Mouse (Mus musculus) liver, embryonic 14.5 days (tissue): ENCODE results near the gene Wbp2. TPM values are rescaled to one million over a fixed set of nuclear protein-coding genes. Genes with fewer than 3 reads are reported as not detected.
"Not testable (repeated sequence)": the region's sequence is repeated elsewhere in the genome, so short reads cannot be mapped to it uniquely, and the experiment has no call there.

Experiments
- ATAC-seq: fragments of 200-750 bp; cut with Nextera tagmentation; 2 replicates; pipeline ENCODE4 v1.8.0; 2017; ENCODE audit warnings: moderate number of reproducible peaks, mild to moderate bottlenecking, moderate library complexity; ENCODE audit not compliant: insufficient read depth
- DNase-seq, 3 experiments: peaks; one replicate each; pipeline ENCODE4 v3.0.0-alpha.2; 2012 to 2013; ENCODE audit warnings: low read depth in 3 of 3, low spot score in 3 of 3
- H3K27ac ChIP-seq: fragments of 300-500 bp; sonication (generic); 2 replicates; pipeline ENCODE4 v1.5.1; 2014; ENCODE audit warnings: moderate library complexity, mild to moderate bottlenecking, control low read depth, inconsistent platforms
- H3K27me3 ChIP-seq: fragments of 300-500 bp; sonication (generic); 2 replicates; pipeline ENCODE4 v1.6.1; 2014; ENCODE audit warnings: mild to moderate bottlenecking, low read length, moderate library complexity; ENCODE audit not compliant: control insufficient read depth, insufficient read depth
- H3K36me3 ChIP-seq: fragments of 300-500 bp; sonication (generic); replicated peaks from 2 replicates; pipeline ENCODE4 v1.6.1; 2014; ENCODE audit warnings: low read depth; ENCODE audit not compliant: control insufficient read depth, insufficient read depth
- H3K4me1 ChIP-seq, 2 experiments: fragments of 200-500 bp in 1 of 2; fragments of 300-500 bp in 1 of 2; sonication (generic) in 1 of 2; replicated peaks; 2 replicates each; pipeline ENCODE4 v1.6.1; 2012 to 2014; ENCODE audit warnings: antibody characterized with exemption in 1 of 2, inconsistent platforms in 1 of 2, low read length in 1 of 2; ENCODE audit not compliant: control insufficient read depth in 2 of 2, insufficient read depth in 2 of 2
- H3K4me2 ChIP-seq: fragments of 300-500 bp; sonication (generic); 2 replicates; pipeline ENCODE4 v1.6.1; 2014; ENCODE audit warnings: low read depth, mild to moderate bottlenecking, control low read depth, moderate library complexity
- H3K4me3 ChIP-seq, 2 experiments: fragments of 200-500 bp in 1 of 2; fragments of 300-500 bp in 1 of 2; sonication (generic) in 1 of 2; 2 replicates each; pipeline ENCODE4 v1.5.1; 2012 to 2014; ENCODE audit warnings: low read depth in 2 of 2, low read length in 2 of 2, mild to moderate bottlenecking in 2 of 2, control low read depth in 1 of 2, inconsistent platforms in 1 of 2, moderate library complexity in 1 of 2; ENCODE audit not compliant: insufficient read depth in 1 of 2
- H3K9ac ChIP-seq: fragments of 300-500 bp; sonication (generic); replicated peaks from 2 replicates; pipeline ENCODE4 v1.6.1; 2014; ENCODE audit warnings: mild to moderate bottlenecking, control low read depth, moderate library complexity
- H3K9me3 ChIP-seq: fragments of 300-500 bp; sonication (generic); 2 replicates; pipeline ENCODE4 v1.6.1; 2016; ENCODE audit warnings: low read length, mixed read lengths; ENCODE audit not compliant: control insufficient read depth
- CTCF ChIP-seq: IDR thresholded peaks from 2 replicates; pipeline ENCODE4 v1.5.1; 2016; ENCODE audit warnings: antibody characterized with exemption, low read depth, control low read depth
- EP300 ChIP-seq: IDR thresholded peaks from 2 replicates; pipeline ENCODE4 v1.6.1; 2016; ENCODE audit warnings: antibody characterized with exemption, low read depth
- WGBS: fragments of 180-500 bp; shearing (Covaris S2); extraction: QIAGEN DNeasy Blood & Tissue Kit; methylation state at CpG from one replicate; pipeline ENCODE4 v1.1.7; 2014; ENCODE audit not compliant: insufficient replicate concordance; 5-methylcytosine and 5-hydroxymethylcytosine counted together
- polyA plus RNA-seq, 2 experiments: library from polyadenylated mRNA; depleted of rRNA in 1 of 2; stranded (reverse) in 1 of 2; unstranded in 1 of 2; fragments of >200 nt; fragmentation: Nextera tagmentation in 1 of 2; extraction: Ambion mirVana in 1 of 2; gene quantifications; 2 replicates each; pipeline versions ENCODE4 v1.2.1 to v1.2.3; 2012 to 2014

Wbp2 gene
- polyA plus RNA-seq, 2 experiments, result 46.2 to 74.5 TPM

- Histone ChIP-seq H3K4me3 (no peak overlapping the region), H3K4me2 (no peak overlapping the region), H3K36me3 (no peaks in the 10 kb centered on the region), H3K4me1 (peaks cover 13 to 33% of the 10 kb centered on the region in 2 experiments), H3K27ac (no peak overlapping the region), H3K9ac (no peak overlapping the region), H3K27me3 (no peaks in the 10 kb centered on the region), H3K9me3 (peaks cover 4% of the 10 kb centered on the region)
- TF ChIP-seq CTCF (peak; percentile 77), EP300 (no peak)
- DNase-seq, result peak in 1 of 3 experiments; percentile 46
- 71% methylated on average over 5 of the region's 5 CpGs for WGBS
- ATAC-seq, result no peak
Measured at GRCm38 (mm10) chr11:116096213-116097108, 9.7 kb upstream of the Wbp2 start.

- Histone ChIP-seq H3K36me3 (no peaks in the 10 kb centered on the region), H3K27me3 (no peaks in the 10 kb centered on the region), H3K4me1 (peaks cover 13 to 31% of the 10 kb centered on the region in 2 experiments), H3K9me3 (peaks cover 4% of the 10 kb centered on the region), H3K27ac (no peak overlapping the region), H3K9ac (no peak overlapping the region), H3K4me3 (no peak overlapping the region), H3K4me2 (no peak overlapping the region)
- no peak for DNase-seq
- WGBS, result 17% methylated on average over 3 of the region's 3 CpGs
- no peak for ATAC-seq
- TF ChIP-seq EP300 (no peak), CTCF (no peak)
Measured at GRCm38 (mm10) chr11:116095573-116095972, 8.8 kb upstream of the Wbp2 start.

- peak overlapping the region; percentile 50 for H3K9ac ChIP-seq
- no peaks in the 10 kb centered on the region for H3K36me3 ChIP-seq
- peak overlapping the region; percentile 22; the same call in 1 of the 2 replicates for H3K27ac ChIP-seq
- H3K9me3 ChIP-seq, result peaks cover 4% of the 10 kb centered on the region
- H3K4me3 ChIP-seq, result 0 out of 4 replicates have a peak overlapping the region, but pooled peaks of 1 of the 2 experiments have one; percentile 14
- peak; percentile 29; the same call in 1 of the 2 replicates for ATAC-seq
- no peak for DNase-seq
- H3K27me3 ChIP-seq, result no peaks in the 10 kb centered on the region
- WGBS, result 9% methylated on average over 16 of the region's 16 CpGs
- no peak for TF ChIP-seq EP300
- no peak for TF ChIP-seq CTCF
- peaks cover 6 to 17% of the 10 kb centered on the region in 2 experiments for H3K4me1 ChIP-seq
- peak overlapping the region; percentile 48 for H3K4me2 ChIP-seq
Measured at GRCm38 (mm10) chr11:116093771-116094565, 7.2 kb upstream of the Wbp2 start.

GRCm38 (mm10) chr11:116092959-116093358 is 6.2 kb upstream of the Wbp2 start:
- not testable (repeated sequence) for H3K27me3 ChIP-seq, H3K4me2 ChIP-seq, H3K4me3 ChIP-seq, H3K36me3 ChIP-seq, ATAC-seq, H3K9ac ChIP-seq, DNase-seq, H3K27ac ChIP-seq, H3K9me3 ChIP-seq
- 70% methylated on average over 6 of the region's 6 CpGs for WGBS
- peaks cover 12 to 23% of the 10 kb centered on the region in 2 experiments for H3K4me1 ChIP-seq

- H3K36me3 ChIP-seq, result no peaks in the 10 kb centered on the region
- WGBS, result 78% methylated on average over 6 of the region's 6 CpGs
- no peak overlapping the region for H3K4me2 ChIP-seq
- no peak overlapping the region for H3K27ac ChIP-seq
- ATAC-seq (no peak), DNase-seq (no peak)
- TF ChIP-seq EP300, result no peak
- TF ChIP-seq CTCF, result no peak
- peaks cover under 1% of the 10 kb centered on the region for H3K9me3 ChIP-seq
- no peak overlapping the region for H3K4me3 ChIP-seq
- H3K4me1 ChIP-seq, result peaks cover 15 to 27% of the 10 kb centered on the region in 2 experiments
- no peaks in the 10 kb centered on the region for H3K27me3 ChIP-seq
- no peak overlapping the region for H3K9ac ChIP-seq
Measured at GRCm38 (mm10) chr11:116091591-116091990, 4.8 kb upstream of the Wbp2 start.
